Mouse (Mus musculus) ES-Bruce4 (cell line): ENCODE results near the gene Akap7.

Experiments
- CTCF ChIP-seq: IDR thresholded peaks from one replicate; pipeline ENCODE4 v1.8.1; 2011; ENCODE audit warnings: low read depth, low read length
- EP300 ChIP-seq: IDR thresholded peaks from 2 replicates; pipeline ENCODE4 v1.6.1; 2011; ENCODE audit warnings: low read depth, low read length; ENCODE audit not compliant: insufficient read depth

GRCm38 (mm10) chr10:25183271-25183670 lies 124.4 kb downstream of the Akap7 start:
- TF ChIP-seq EP300 (no peak), CTCF (no peak)
